Mouse (Mus musculus) frontal cortex, postnatal 14 days (tissue): ENCODE results near the gene Rbl1.

ENCODE experiments used
- DNase-seq, 2 experiments: peaks; one replicate each; pipeline ENCODE4 v3.0.0; 2022; ENCODE audit warnings: low spot score in 2 of 2

Rbl1 gene

GRCm38 (mm10) chr2:157133769-157134478 lies 70.4 kb downstream of the Rbl1 start:
- no peak for DNase-seq

- DNase-seq = no peak
Measured at GRCm38 (mm10) chr2:157132686-157133540, 71.4 kb downstream of the Rbl1 start.

GRCm38 (mm10) chr2:157132086-157132485 lies 72.2 kb downstream of the Rbl1 start:
- no peak for DNase-seq

- no peak for DNase-seq
Measured at GRCm38 (mm10) chr2:157130813-157131514, 73.4 kb downstream of the Rbl1 start.

- DNase-seq = no peak
Measured at GRCm38 (mm10) chr2:157129601-157130164, 74.7 kb downstream of the Rbl1 start.

GRCm38 (mm10) chr2:157129096-157129495 lies 75.2 kb downstream of the Rbl1 start:
- no peak for DNase-seq

- DNase-seq = no peak
Measured at GRCm38 (mm10) chr2:157128072-157128471, 76.3 kb downstream of the Rbl1 start.

GRCm38 (mm10) chr2:157127370-157127769 lies 77.0 kb downstream of the Rbl1 start:
- no peak for DNase-seq

GRCm38 (mm10) chr2:157125246-157125645 lies 79.1 kb downstream of the Rbl1 start:
- no peak for DNase-seq

- no peak for DNase-seq
Measured at GRCm38 (mm10) chr2:157121766-157122165, 82.6 kb downstream of the Rbl1 start.

GRCm38 (mm10) chr2:157119075-157119474 lies 85.3 kb downstream of the Rbl1 start:
- no peak for DNase-seq

- DNase-seq = no peak
Measured at GRCm38 (mm10) chr2:157118556-157118955, 85.8 kb downstream of the Rbl1 start.

GRCm38 (mm10) chr2:157116964-157117363 lies 87.4 kb downstream of the Rbl1 start:
- DNase-seq = no peak

GRCm38 (mm10) chr2:157108236-157108635 lies 96.1 kb downstream of the Rbl1 start:
- no peak for DNase-seq

- no peak for DNase-seq
Measured at GRCm38 (mm10) chr2:157104454-157104853, 99.9 kb downstream of the Rbl1 start.

GRCm38 (mm10) chr2:157102256-157102655 lies 102.1 kb downstream of the Rbl1 start:
- no peak for DNase-seq

GRCm38 (mm10) chr2:157101650-157102049 lies 102.7 kb downstream of the Rbl1 start:
- DNase-seq = no peak

GRCm38 (mm10) chr2:157100319-157100605 lies 104.1 kb downstream of the Rbl1 start:
- no peak for DNase-seq

- DNase-seq = no peak
Measured at GRCm38 (mm10) chr2:157099532-157100318, 104.6 kb downstream of the Rbl1 start.
